Mouse (Mus musculus) spleen, adult 2 months (tissue): ENCODE data around the gene Cd28. TPM values are rescaled to one million over a fixed set of nuclear protein-coding genes. Genes with fewer than 3 reads are reported as not detected.

Experiments
- DNase-seq, 2 experiments: peaks; one replicate each; pipeline versions ENCODE4 v3.0.0 to v3.0.0-alpha.2; 2012 to 2021; ENCODE audit warnings: low spot score in 2 of 2, low read depth in 1 of 2
- H3K27ac ChIP-seq: fragments of 200-500 bp; 2 replicates; pipeline ENCODE4 v1.5.1; 2012; ENCODE audit warnings: low read length, inconsistent platforms; ENCODE audit not compliant: insufficient read depth
- H3K27me3 ChIP-seq: fragments of 200-500 bp; 2 replicates; pipeline ENCODE4 v1.6.1; 2012; ENCODE audit warnings: mild to moderate bottlenecking, moderate library complexity, low read length, inconsistent platforms; ENCODE audit not compliant: control insufficient read depth, insufficient read depth
- H3K36me3 ChIP-seq: fragments of 200-500 bp; 2 replicates; pipeline ENCODE4 v1.6.1; 2012; ENCODE audit warnings: mild to moderate bottlenecking, low read length, inconsistent platforms; ENCODE audit not compliant: control insufficient read depth, insufficient read depth
- H3K4me1 ChIP-seq: fragments of 200-500 bp; 2 replicates; pipeline ENCODE4 v1.6.1; 2011; ENCODE audit warnings: inconsistent platforms; ENCODE audit not compliant: control insufficient read depth, insufficient read depth, insufficient read length
- H3K4me3 ChIP-seq: fragments of 200-500 bp; 2 replicates; pipeline ENCODE4 v1.5.1; 2011; ENCODE audit warnings: mild to moderate bottlenecking, inconsistent platforms; ENCODE audit not compliant: insufficient read depth, insufficient read length; ENCODE audit errors: extremely low read depth
- CTCF ChIP-seq: fragments of 200-500 bp; IDR thresholded peaks from 2 replicates; pipeline ENCODE4 v1.5.1; 2011; ENCODE audit warnings: mild to moderate bottlenecking, inconsistent platforms; ENCODE audit not compliant: insufficient read depth, insufficient read length, insufficient replicate concordance; ENCODE audit errors: extremely low read depth
- POLR2A ChIP-seq: fragments of 200-500 bp; IDR thresholded peaks from 2 replicates; pipeline ENCODE4 v1.6.1; 2011; ENCODE audit warnings: low read depth, low read length, inconsistent platforms
- WGBS: fragments of 180-500 bp; shearing (Covaris S2); methylation state at CpG from one replicate; pipeline ENCODE4 v1.1.7; 2018; 5-methylcytosine and 5-hydroxymethylcytosine counted together
- polyA plus RNA-seq: library from polyadenylated mRNA; depleted of rRNA; stranded (reverse); fragments of >200 nt; gene quantifications from 2 replicates; pipeline ENCODE4 v1.2.3, GENCODE M21; 2012; rRNA removed

Cd28 gene
- 3.6 and 4.3 TPM in 2 replicates for polyA plus RNA-seq

DNA sequence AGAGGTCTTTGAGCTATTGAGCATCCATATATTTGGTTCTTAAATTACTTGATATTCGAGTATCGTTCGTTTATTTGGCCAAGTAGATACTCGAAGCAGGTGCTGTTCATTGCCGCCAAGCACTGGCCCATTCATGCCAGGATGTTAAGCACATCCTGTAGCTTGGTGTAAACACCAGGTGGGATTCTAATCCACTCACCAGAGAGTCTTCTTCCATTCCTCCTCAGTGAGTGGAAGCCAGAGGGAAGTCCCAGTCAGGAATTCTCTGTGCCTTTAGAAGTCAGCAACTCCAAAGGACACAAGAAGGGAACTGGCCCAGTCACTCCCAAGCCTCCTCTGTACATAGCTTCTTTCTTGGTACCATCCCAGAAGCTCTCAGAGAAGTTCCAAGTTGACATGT is at the start of gene Cd28:
Cd28 (plus strand) TSS at position 234 of the 400 bp plus-strand sequence.
- H3K27ac ChIP-seq: no peak within 1 kb of the TSS
- no peaks in the 10 kb centered on the region for H3K4me1 ChIP-seq
- TF ChIP-seq POLR2A: no peak
- no peak for TF ChIP-seq CTCF

DNA sequence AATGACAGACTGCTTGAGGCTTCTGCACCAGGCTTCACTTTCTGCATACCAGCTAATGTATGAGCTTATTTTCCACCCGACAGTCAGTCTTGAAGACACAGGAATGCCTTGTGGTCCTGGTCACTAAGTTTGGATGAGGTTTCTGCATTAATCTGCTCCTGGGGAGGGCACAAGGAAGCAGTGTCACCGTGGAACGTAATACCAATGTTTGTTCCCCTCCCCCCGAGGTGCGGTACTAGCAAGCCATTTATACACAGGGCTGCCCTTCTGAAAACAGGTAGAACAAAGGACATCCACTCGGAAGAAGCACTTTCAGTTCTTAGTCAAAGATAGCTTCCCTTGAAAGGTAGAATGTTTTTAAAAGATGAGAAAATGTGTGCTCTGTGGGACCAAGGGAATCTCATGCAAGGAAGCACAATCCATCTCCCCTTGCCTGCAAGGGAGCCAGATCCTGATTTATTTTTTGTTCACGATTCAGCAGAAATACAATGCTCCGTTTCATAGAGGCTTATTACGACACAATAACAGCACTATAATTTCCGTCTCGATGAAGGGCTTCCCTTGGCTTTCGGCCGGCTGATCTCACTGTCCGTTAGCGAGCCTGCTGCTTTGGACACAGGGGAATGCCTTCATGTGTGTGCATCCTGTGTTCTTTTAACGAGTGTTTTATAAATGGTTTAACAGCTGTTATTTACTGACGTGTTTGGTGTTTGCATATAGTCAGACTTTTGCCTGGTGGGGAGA is 48.6 kb upstream of the Cd28 start:
- 76% methylated on average over 17 of the region's 17 CpGs for WGBS
- no peak overlapping the region for H3K27ac ChIP-seq
- TF ChIP-seq POLR2A (no peak), CTCF (no peak)
- no peak overlapping the region for H3K4me3 ChIP-seq
- no peaks in the 10 kb centered on the region for H3K36me3 ChIP-seq
- DNase-seq: no peak
- no peaks in the 10 kb centered on the region for H3K27me3 ChIP-seq
- peaks cover 2% of the 10 kb centered on the region; the same call in 1 of the 2 replicates for H3K4me1 ChIP-seq

More for the DNA sequence above, at the start of gene Cd28:
- 92% methylated on average over 5 of the region's 5 CpGs for WGBS
- Histone ChIP-seq H3K4me3 (no peak within 1 kb of the TSS), H3K27me3 (no peaks in the 10 kb centered on the region), H3K36me3 (no peaks in the 10 kb centered on the region)
- no peak for DNase-seq

DNA sequence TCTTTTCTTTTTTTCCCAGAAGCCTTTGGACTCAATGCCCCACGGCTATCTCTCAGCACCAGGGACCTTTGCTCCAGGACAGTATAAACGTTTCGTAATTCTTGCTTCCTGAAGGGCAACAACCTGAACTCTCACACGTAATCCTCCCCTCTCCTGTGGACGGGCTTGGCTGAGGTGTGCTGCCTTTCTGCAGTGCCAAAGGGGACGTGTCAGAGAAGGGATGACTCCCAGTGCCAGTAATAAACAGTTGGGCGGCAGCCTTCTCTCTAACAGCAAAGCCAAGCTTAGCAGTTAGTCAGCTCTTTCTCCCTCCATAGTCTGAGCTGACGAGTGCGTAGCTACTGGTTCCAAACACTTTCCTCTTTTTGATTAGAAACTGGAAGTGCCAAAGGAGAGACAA is 47.6 kb upstream of the Cd28 start:
- 56% methylated on average over 9 of the region's 9 CpGs for WGBS
- Histone ChIP-seq H3K27me3 (no peaks in the 10 kb centered on the region), H3K36me3 (no peaks in the 10 kb centered on the region), H3K4me1 (peaks cover 2% of the 10 kb centered on the region; the same call in 1 of the 2 replicates), H3K27ac (peak overlapping the region; percentile 35; the same call in 1 of the 2 replicates), H3K4me3 (no peak overlapping the region)
- TF ChIP-seq POLR2A (no peak), CTCF (no peak)
- no peak for DNase-seq

DNA sequence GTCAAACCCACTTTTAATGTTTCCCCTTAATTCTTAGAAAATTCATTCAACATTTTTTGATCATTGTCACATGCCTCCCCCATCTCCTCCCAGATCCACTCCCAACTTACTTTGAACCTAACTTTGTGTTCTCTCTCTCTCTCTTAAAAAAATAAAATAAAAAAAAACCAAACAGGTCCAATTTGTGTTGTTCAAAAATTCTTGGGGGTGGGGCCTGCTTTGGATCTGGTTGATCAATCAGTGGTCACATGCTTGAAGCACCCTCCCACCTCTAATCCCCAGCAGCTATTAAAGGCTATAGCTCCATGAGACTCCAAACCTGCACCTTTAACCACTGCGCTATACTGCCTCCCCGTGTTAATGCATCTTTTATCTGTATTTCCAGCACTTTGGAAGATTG is 46.9 kb upstream of the Cd28 start:
- Histone ChIP-seq H3K4me1 (peaks cover 2% of the 10 kb centered on the region; the same call in 1 of the 2 replicates), H3K4me3 (no peak overlapping the region), H3K27ac (no peak overlapping the region), H3K36me3 (no peaks in the 10 kb centered on the region), H3K27me3 (no peaks in the 10 kb centered on the region)
- 60% methylated on average over 2 of the region's 2 CpGs for WGBS
- no peak for TF ChIP-seq POLR2A
- TF ChIP-seq CTCF: no peak
- DNase-seq: no peak

DNA sequence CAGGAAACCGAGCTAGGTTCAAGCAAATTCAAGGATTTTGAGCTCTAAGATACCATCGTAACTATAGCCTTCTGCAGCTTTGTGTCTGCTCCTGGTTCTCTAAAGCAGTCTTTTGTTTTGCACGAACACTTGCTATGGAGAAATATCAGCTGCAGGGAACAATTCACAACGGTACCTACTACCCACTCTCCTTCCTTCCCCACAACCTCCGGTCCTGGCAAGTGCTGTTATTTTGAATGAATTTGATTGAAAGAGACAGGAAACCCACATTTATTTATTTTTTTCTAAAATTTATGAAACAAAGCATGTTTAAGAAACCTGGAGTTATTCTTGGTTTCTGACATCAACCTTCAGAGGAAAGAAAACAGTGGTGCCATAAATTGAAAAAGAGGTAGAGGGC is 46.4 kb upstream of the Cd28 start:
- 21% methylated on average over 5 of the region's 5 CpGs for WGBS
- H3K4me1 ChIP-seq: peaks cover 2% of the 10 kb centered on the region; the same call in 1 of the 2 replicates
- H3K27me3 ChIP-seq: no peaks in the 10 kb centered on the region
- DNase-seq: no peak
- H3K27ac ChIP-seq: no peak overlapping the region
- no peak overlapping the region for H3K4me3 ChIP-seq
- TF ChIP-seq CTCF (no peak), POLR2A (no peak)
- no peaks in the 10 kb centered on the region for H3K36me3 ChIP-seq

DNA sequence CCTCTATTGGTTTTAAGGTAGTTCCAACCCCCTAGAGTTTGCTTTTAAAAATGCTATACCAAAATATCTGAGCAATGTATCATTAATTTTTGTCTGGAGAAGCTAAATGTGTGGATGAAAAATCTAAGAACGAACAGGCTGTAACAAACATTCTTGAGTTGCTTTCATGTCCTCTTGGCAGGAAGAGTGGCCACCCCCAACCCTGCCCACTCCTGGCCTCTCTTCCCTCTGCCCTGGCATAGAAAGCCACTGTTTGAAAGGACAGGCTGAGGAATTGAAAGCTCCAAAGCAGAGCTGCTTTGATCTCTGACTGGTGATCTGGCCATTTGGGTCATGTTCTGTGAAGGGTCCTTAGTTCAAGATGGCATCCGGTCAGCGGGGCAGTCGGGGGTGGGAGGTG is 32.8 kb upstream of the Cd28 start:
- no peaks in the 10 kb centered on the region for H3K36me3 ChIP-seq
- H3K27ac ChIP-seq: no peak overlapping the region
- no peaks in the 10 kb centered on the region for H3K4me1 ChIP-seq
- no peak overlapping the region for H3K4me3 ChIP-seq
- 82% methylated on average over 4 of the region's 4 CpGs for WGBS
- no peak for TF ChIP-seq POLR2A
- no peak for TF ChIP-seq CTCF
- no peaks in the 10 kb centered on the region for H3K27me3 ChIP-seq
- DNase-seq: no peak

DNA sequence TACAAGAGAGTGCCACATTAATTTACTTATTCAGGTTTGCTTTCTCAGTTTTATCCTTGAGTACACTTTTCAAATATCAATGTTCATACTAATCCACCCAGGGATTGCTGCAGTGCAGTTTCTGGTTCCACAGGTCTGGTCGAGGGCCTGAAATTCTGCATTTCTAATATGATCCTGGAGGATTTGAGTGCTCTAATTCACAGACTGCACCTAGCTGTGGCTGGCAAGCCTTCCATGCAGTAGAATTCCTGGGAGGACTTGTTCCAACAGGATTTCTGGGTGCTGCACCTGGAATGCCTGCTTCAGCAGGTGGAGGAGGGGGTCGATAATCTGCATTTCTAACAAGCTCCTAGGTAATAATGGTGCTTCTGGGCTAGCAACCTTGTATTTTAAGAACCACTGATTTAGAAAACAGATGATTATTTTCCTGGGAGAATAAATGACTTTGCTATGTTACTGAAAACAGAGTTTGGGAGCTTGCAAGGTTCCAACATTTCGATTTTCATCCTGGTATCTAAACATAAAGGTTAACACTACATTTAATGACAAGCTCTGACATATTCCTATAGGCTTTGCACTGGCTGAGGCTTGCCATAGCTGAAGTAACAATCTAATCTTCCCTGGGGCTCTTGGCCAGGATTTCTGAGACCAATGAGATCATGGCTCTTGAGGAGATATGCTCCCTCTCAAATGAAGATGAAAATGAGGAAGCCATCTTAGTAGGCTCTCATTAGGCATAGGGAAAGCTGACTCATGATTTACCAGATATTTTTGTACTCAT is 20.3 kb upstream of the Cd28 start:
- H3K27me3 ChIP-seq: no peaks in the 10 kb centered on the region
- no peak for DNase-seq
- no peak overlapping the region for H3K4me3 ChIP-seq
- no peak overlapping the region for H3K27ac ChIP-seq
- no peaks in the 10 kb centered on the region; the same call in 1 of the 2 replicates for H3K4me1 ChIP-seq
- 93% methylated on average over 3 of the region's 3 CpGs for WGBS
- no peaks in the 10 kb centered on the region for H3K36me3 ChIP-seq
- TF ChIP-seq CTCF (no peak), POLR2A (no peak)
